Mouse (Mus musculus) forebrain, embryonic 11.5 days (tissue): ENCODE data around the gene Ap4e1. TPM values are rescaled to one million over a fixed set of nuclear protein-coding genes. Genes with fewer than 3 reads are reported as not detected.
"Not testable (repeated sequence)": the region's sequence is repeated elsewhere in the genome, so short reads cannot be mapped to it uniquely, and the experiment has no call there.

Experiments
- ATAC-seq: fragments of 200-750 bp; cut with Nextera tagmentation; replicated peaks from 2 replicates; pipeline ENCODE4 v1.8.0; 2017; ENCODE audit warnings: moderate TSS enrichment; ENCODE audit not compliant: low FRiP score
- DNase-seq: peaks from one replicate; pipeline ENCODE4 v3.0.0-alpha.2; 2017; ENCODE audit warnings: low spot score
- H3K27ac ChIP-seq: fragments of 300-500 bp; sonication (generic); 2 replicates; pipeline ENCODE4 v1.5.1; 2014; ENCODE audit warnings: low read depth, low read length
- H3K27me3 ChIP-seq: fragments of 300-500 bp; sonication (generic); 2 replicates; pipeline ENCODE4 v1.6.1; 2014; ENCODE audit warnings: mild to moderate bottlenecking, low read length, mixed read lengths; ENCODE audit not compliant: control insufficient read depth, insufficient read depth
- H3K36me3 ChIP-seq: fragments of 300-500 bp; sonication (generic); 2 replicates; pipeline ENCODE4 v1.6.1; 2014; ENCODE audit warnings: mild to moderate bottlenecking, low read length, moderate library complexity, mixed read lengths; ENCODE audit not compliant: control insufficient read depth, insufficient read depth
- H3K4me1 ChIP-seq: fragments of 300-500 bp; sonication (generic); replicated peaks from 2 replicates; pipeline ENCODE4 v1.6.1; 2014; ENCODE audit warnings: low read length, mixed read lengths; ENCODE audit not compliant: control insufficient read depth, insufficient read depth
- H3K4me2 ChIP-seq: fragments of 300-500 bp; sonication (generic); 2 replicates; pipeline ENCODE4 v1.6.1; 2014; ENCODE audit warnings: low read depth, mild to moderate bottlenecking, low read length, moderate library complexity, mixed read lengths; ENCODE audit not compliant: severe bottlenecking
- H3K4me3 ChIP-seq: fragments of 300-500 bp; sonication (generic); 2 replicates; pipeline ENCODE4 v1.5.1; 2014; ENCODE audit warnings: low read depth, low read length
- H3K9ac ChIP-seq: fragments of 300-500 bp; sonication (generic); 2 replicates; pipeline ENCODE4 v1.6.1; 2014; ENCODE audit warnings: low read length
- H3K9me3 ChIP-seq: fragments of 300-500 bp; sonication (generic); 2 replicates; pipeline ENCODE4 v1.6.1; 2016; ENCODE audit warnings: low read length, mixed read lengths; ENCODE audit not compliant: control insufficient read depth
- WGBS: fragments of 180-500 bp; shearing (Covaris S2); extraction: QIAGEN DNeasy Blood & Tissue Kit; methylation state at CpG from one replicate; pipeline ENCODE4 v1.1.7; 2014; 5-methylcytosine and 5-hydroxymethylcytosine counted together
- microRNA-seq: library from miRNA; unstranded; fragments of <30 nt; microRNA quantifications from one replicate; pipeline ENCODE4, GENCODE M21; 2016; ENCODE audit not compliant: insufficient number of aligned reads
- polyA plus RNA-seq: library from polyadenylated mRNA; unstranded; fragments of >200 nt; fragmentation: Nextera tagmentation; extraction: Ambion mirVana; gene quantifications from 2 replicates; pipeline ENCODE4 v1.2.1, GENCODE M21; 2014

Gene Ap4e1
- polyA plus RNA-seq, 1 experiment from 2014 or later: 13.1 TPM

DNA sequence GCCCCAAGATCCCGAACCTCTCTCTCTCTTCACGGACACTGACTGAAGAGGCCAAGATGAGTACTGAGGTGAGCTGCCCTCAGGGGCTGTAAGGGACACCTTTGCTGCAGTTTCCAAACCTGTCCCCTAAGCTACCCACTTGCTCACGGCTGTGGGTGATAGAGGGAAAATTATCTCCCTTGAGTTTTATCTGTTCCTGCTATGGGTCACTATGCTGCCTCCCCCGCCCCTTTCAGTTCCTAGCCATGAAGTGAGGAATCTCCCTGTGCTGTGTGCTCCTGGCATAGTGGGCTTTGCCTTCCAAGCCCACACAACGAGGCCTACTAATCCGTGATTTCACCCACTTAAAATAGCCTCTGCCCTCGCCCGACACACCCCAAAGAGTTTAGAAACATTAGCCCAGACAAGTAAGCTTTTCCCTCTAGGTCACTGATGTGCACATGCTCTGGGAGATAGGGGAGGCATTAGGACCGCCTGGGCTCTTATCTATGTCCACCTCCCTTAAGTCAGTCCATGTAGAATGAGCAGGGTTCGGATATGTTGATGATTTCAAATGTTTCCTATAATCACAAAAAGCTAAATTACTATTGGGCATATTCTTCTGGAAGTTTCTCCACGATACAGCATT is 72.2 kb downstream of the Ap4e1 start:
- H3K4me2 ChIP-seq: no peak overlapping the region
- no peaks in the 10 kb centered on the region for H3K36me3 ChIP-seq
- H3K27me3 ChIP-seq: no peaks in the 10 kb centered on the region
- no peak overlapping the region for H3K27ac ChIP-seq
- no peaks in the 10 kb centered on the region for H3K4me1 ChIP-seq
- WGBS: 90% methylated on average over 11 of the region's 11 CpGs
- no peaks in the 10 kb centered on the region for H3K9me3 ChIP-seq
- H3K9ac ChIP-seq: no peak overlapping the region
- H3K4me3 ChIP-seq: no peak overlapping the region
- no peak for ATAC-seq
- DNase-seq: no peak

DNA sequence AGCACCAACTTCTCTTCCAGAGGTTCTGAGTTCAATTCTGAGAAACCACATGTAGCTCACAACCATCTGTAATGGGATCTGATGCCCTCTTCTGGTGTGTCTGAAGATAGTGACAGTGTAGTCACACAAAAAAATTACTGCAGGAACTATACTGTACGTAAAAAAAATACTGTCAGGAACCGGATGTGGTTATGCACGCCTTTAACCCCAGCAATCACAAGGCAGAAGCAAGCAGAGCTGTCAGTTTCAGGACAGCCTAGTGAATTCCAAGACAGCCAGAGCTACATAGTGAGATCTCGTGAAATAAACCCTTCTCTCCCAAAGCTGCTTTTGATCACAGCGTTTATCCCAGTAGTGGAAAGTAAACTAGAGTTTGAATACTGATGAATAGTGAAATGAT is 77.7 kb downstream of the Ap4e1 start:
- Histone ChIP-seq H3K27ac (no peak overlapping the region), H3K27me3 (no peaks in the 10 kb centered on the region), H3K36me3 (no peaks in the 10 kb centered on the region), H3K9ac (no peak overlapping the region), H3K4me2 (no peak overlapping the region), H3K4me3 (no peak overlapping the region), H3K9me3 (no peaks in the 10 kb centered on the region), H3K4me1 (no peaks in the 10 kb centered on the region)
- no peak for DNase-seq
- ATAC-seq: no peak
- 87% methylated on average over 5 of the region's 5 CpGs for WGBS

DNA sequence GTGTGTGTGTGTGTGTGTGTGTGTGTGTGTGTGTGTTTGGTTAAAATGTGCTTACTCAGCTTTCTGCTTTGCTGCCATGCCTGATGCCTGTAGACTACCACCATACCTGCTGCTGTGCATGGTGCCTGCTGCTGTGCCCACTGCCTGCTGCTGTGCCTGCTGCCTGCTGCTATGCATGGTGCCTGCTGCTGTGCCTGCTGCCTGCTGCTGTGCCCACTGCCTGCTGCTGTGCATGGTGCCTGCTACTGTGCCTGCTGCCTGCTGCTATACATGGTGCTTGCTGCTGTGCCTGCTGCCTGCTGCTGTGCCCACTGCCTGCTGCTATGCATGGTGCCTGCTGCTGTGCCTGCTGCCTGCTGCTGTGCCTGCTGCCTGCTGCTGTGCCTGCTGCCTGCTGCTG is 81.6 kb downstream of the Ap4e1 start:
- not testable (repeated sequence) for H3K27me3 ChIP-seq, H3K27ac ChIP-seq, H3K9me3 ChIP-seq, H3K4me3 ChIP-seq, DNase-seq, H3K4me1 ChIP-seq, H3K4me2 ChIP-seq, H3K36me3 ChIP-seq, ATAC-seq, H3K9ac ChIP-seq

DNA sequence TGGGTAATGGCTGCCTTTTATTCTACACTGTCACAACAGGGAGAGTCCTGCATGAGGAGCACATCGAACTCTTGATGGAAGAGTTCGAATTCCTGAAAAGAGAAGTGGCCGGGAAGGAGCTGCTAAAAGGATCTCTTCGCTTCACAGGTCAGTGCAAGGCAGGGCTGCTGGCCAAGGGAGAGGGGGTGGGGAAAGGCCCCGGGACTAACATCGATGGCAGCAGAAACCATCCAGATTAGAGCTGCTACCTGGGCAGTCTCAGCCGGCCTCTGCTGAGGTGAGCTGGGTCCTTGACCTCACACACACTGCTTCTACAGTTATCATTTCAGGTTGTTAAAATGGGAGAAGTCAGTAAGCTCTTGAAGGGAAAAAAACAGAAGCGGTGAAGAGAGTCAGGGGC is 83.5 kb downstream of the Ap4e1 start:
- Histone ChIP-seq H3K36me3 (no peaks in the 10 kb centered on the region), H3K4me3 (no peak overlapping the region), H3K27me3 (no peaks in the 10 kb centered on the region), H3K9ac (no peak overlapping the region), H3K4me2 (no peak overlapping the region), H3K27ac (no peak overlapping the region), H3K4me1 (no peaks in the 10 kb centered on the region), H3K9me3 (no peaks in the 10 kb centered on the region)
- ATAC-seq (no peak), DNase-seq (no peak)
- WGBS: 76% methylated on average over 8 of the region's 8 CpGs

DNA sequence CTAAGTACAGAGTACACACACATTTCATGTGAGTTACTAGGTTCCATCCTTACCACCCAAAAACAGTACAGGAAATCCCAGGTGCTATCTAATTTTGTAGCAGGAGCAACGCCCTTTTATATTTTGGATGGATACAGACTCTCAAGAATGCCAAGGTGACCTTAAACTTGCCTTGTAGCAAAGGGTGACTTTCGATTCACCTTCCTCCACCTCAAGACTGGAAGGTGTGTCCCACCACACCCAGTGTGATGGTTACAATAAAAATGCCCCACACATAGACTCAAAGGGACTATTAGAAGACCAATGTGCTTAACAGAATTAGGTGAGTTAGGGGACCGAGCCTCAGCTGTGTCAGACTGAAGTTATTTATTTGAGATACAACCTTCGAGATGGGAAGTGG is 100.5 kb downstream of the Ap4e1 start:
- ATAC-seq (no peak), DNase-seq (no peak)
- Histone ChIP-seq H3K27me3 (no peaks in the 10 kb centered on the region), H3K4me1 (no peaks in the 10 kb centered on the region), H3K36me3 (peaks cover 43% of the 10 kb centered on the region), H3K9me3 (no peaks in the 10 kb centered on the region), H3K9ac (no peak overlapping the region), H3K4me2 (no peak overlapping the region), H3K4me3 (no peak overlapping the region), H3K27ac (no peak overlapping the region)
- WGBS: 95% methylated on average over 4 of the region's 4 CpGs

Small RNAs within 50 kb of the gene (microRNA-seq; reads per million reads assigned to microRNA genes)
- not detected for gene Gm24081

Other genes with a start within 250 kb of the Ap4e1 start
- gene Usp50, start 225.2 kb upstream of the Ap4e1 start, polyA plus RNA-seq: 2.9 and 4.0 TPM in 2 replicates
- 39.4 and 50.9 TPM in 2 replicates for gene Trpm7, start 132.5 kb upstream of the Ap4e1 start, polyA plus RNA-seq
- gene Sppl2a, start 75.5 kb upstream of the Ap4e1 start, polyA plus RNA-seq: 35.2 and 39.3 TPM in 2 replicates
- gene Blvra, start 61.9 kb downstream of the Ap4e1 start, polyA plus RNA-seq: 15.2 and 20.3 TPM in 2 replicates
- gene Ncaph, start 125.2 kb downstream of the Ap4e1 start, polyA plus RNA-seq: 130 and 132 TPM in 2 replicates
- 22.5 and 23.5 TPM in 2 replicates for gene Itpripl1, start 134.7 kb downstream of the Ap4e1 start, polyA plus RNA-seq
- gene 1810024B03Rik, start 199.6 kb downstream of the Ap4e1 start, polyA plus RNA-seq: 2.1 and 2.9 TPM in 2 replicates
- 113 and 115 TPM in 2 replicates for gene Snrnp200, start 199.7 kb downstream of the Ap4e1 start, polyA plus RNA-seq
- 46.3 and 55.6 TPM in 2 replicates for gene Ciao1, start 239.1 kb downstream of the Ap4e1 start, polyA plus RNA-seq
- gene Tmem127, start 239.2 kb downstream of the Ap4e1 start, polyA plus RNA-seq: 23.0 and 25.7 TPM in 2 replicates